Mouse (Mus musculus) lung, postnatal 36 days (tissue): ENCODE measurements around the gene Cant1.
A peak's percentile ranks its signal among the peaks of the same experiment; 100 is the strongest.

Experiments used
- DNase-seq: peaks from one replicate; pipeline ENCODE4 v3.0.0; 2022; ENCODE audit warnings: mixed read lengths

Gene Cant1

GRCm38 (mm10) chr11:118369251-118369650, 49.6 kb downstream of the Cant1 start:
- no peak for DNase-seq

DNA sequence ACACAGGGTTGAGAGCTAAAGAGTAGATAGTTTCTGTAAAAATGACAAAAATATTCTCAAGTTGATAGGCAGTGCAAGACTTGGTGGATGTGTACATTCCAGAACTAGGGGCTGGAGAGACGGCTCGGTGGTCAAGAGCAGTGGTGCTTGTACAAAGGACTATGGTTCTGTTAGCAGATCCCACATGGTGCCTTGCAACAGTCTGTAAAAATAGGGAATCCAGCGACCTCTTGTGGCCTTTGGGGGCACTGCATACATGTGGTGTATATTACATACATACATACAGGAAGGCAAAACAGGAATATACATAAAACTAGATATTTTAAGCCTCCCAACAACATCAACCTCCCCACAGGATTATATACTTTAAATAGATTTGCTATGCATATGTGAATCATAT, 50.6 kb downstream of the Cant1 start:
- peak; percentile 72 for DNase-seq

DNA sequence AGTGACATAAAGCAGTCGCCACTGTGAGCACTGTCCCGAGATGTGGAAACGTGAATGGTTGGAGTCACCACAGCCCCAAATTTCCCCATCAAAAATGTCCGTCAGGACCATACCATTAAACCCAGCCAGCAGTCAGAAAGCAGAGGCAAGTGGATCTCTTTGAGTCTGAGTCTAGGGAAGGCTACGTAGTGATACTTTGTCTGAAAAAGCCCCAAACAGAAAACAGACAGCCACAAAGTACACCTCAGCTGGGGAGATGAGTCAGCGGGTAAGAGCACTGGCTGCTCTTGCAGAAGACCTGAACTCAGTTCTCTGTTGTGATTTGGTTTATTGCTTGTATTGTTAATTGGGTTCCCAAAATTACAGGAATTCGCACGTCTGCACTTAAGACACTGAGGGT, 52.3 kb downstream of the Cant1 start:
- no peak for DNase-seq

- DNase-seq, result no peak
These were observed 52.8 kb downstream of the Cant1 start for GRCm38 (mm10) chr11:118366108-118366507.

- DNase-seq, result peak; percentile 54
These were observed 53.7 kb downstream of the Cant1 start for GRCm38 (mm10) chr11:118365171-118365570.

- no peak for DNase-seq
These were observed 54.9 kb downstream of the Cant1 start for GRCm38 (mm10) chr11:118364021-118364420.

DNA sequence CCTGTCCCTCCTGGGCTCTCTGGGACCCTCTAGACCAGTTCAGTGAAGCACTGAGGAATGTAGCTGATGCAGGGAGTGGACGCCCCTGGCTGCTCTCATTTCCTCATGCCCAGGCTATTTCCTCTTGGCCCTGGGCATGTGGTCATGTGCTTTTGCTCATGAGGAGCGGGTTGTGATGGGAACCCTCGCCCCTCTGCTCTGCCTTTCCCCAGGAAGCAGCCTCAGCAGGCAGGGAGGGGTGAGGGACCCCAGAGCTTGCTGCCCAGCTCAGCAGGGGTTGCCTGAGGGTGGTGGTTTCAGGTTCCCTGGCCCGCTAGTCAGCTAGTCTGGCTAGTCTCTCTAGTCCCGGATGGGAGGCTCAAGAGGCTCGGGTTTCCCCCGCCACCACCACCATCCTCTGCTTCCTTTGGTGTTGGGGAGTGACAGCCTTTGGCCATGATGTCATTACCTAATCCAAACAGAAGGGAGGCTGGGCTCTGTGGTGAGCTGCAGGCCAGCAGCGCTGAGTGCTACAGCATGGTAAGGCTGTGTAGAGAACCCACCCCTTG, 55.8 kb downstream of the Cant1 start:
- peak; percentile 84 for DNase-seq

GRCm38 (mm10) chr11:118362501-118362900, 56.4 kb downstream of the Cant1 start:
- DNase-seq, result peak; percentile 51

DNA sequence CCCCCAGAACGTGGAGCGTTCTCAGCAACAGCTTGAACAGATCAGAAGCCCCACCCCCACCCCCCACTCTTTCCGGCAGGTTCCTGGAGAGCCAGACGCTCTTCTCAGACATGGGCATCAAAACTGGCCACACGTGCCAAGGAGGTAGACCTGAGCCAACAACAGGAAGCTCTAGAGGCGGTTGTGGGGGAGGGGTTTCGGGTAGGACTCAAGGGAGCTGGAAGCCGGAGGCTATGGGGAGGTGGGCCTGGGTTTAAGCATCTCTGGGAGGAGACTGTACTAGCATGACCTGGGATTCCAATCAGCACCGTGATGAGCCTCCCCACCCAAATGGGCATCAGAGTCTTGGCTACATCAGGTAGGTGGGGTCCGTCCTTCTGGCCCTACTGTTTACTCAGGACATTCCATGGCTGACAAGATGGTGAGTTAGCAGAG, 58.0 kb downstream of the Cant1 start:
- peak; percentile 78 for DNase-seq

DNA sequence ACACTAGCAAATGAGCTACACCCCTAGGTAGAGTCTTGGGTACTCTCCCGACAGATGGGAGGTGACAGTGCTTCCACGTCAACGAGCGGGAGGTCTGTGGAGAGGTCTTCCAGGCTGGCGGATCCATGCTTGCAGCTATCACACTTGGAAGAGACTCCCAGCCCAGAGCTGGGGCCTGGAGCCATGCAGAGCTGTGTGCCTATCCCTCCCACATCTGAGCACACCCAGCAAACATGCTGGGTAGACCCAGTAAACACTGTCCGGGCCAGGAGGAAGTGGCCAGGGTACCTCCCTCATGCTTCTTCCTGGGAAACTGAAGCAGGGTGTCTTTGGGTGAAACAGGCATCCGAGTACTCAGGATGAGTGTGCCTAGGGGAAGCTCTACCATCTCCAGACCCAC, 58.4 kb downstream of the Cant1 start:
- peak; percentile 79 for DNase-seq
